Mouse (Mus musculus) heart, embryonic 12.5 days (tissue): Measurements from ENCODE around the gene Tub. TPM values are rescaled to one million over a fixed set of nuclear protein-coding genes. Genes with fewer than 3 reads are reported as not detected.

ENCODE experiments used
- ATAC-seq: fragments of 200-750 bp; cut with Nextera tagmentation; 2 replicates; pipeline ENCODE4 v1.8.0; 2017; ENCODE audit warnings: moderate TSS enrichment, moderate library complexity; ENCODE audit not compliant: insufficient number of reproducible peaks, low FRiP score
- H3K27ac ChIP-seq: fragments of 300-500 bp; sonication (generic); 2 replicates; pipeline ENCODE4 v1.5.1; 2016; ENCODE audit warnings: mild to moderate bottlenecking, moderate library complexity; ENCODE audit not compliant: poor library complexity, severe bottlenecking
- H3K27me3 ChIP-seq: fragments of 300-500 bp; sonication (generic); replicated peaks from 2 replicates; pipeline ENCODE4 v1.6.1; 2016; ENCODE audit warnings: mild to moderate bottlenecking, moderate library complexity
- H3K36me3 ChIP-seq: fragments of 300-500 bp; sonication (generic); 2 replicates; pipeline ENCODE4 v1.6.1; 2016; ENCODE audit warnings: mild to moderate bottlenecking, moderate library complexity
- H3K4me1 ChIP-seq: fragments of 300-500 bp; sonication (generic); replicated peaks from 2 replicates; pipeline ENCODE4 v1.6.1; 2016; ENCODE audit warnings: mild to moderate bottlenecking
- H3K4me2 ChIP-seq: fragments of 300-500 bp; sonication (generic); 2 replicates; pipeline ENCODE4 v1.6.1; 2016; ENCODE audit warnings: mild to moderate bottlenecking, moderate library complexity
- H3K4me3 ChIP-seq: fragments of 300-500 bp; sonication (generic); 2 replicates; pipeline ENCODE4 v1.5.1; 2016; ENCODE audit warnings: mild to moderate bottlenecking
- H3K9ac ChIP-seq: fragments of 300-500 bp; sonication (generic); 2 replicates; pipeline ENCODE4 v1.6.1; 2016; ENCODE audit warnings: mild to moderate bottlenecking, moderate library complexity
- H3K9me3 ChIP-seq: fragments of 300-500 bp; sonication (generic); replicated peaks from 2 replicates; pipeline ENCODE4 v1.6.1; 2016; ENCODE audit warnings: mild to moderate bottlenecking, moderate library complexity
- WGBS: fragments of 180-500 bp; shearing (Covaris S2); methylation state at CpG from one replicate; pipeline ENCODE4 v1.1.7; 2016; 5-methylcytosine and 5-hydroxymethylcytosine counted together
- polyA plus RNA-seq: library from polyadenylated mRNA; unstranded; fragments of >200 nt; fragmentation: Nextera tagmentation; extraction: Ambion mirVana; gene quantifications from 2 replicates; pipeline ENCODE4 v1.2.1, GENCODE M21; 2016

Gene Tub
- polyA plus RNA-seq, 1 experiment from 2014 or later: 0.61 TPM

- H3K9me3 ChIP-seq: no peaks in the 10 kb centered on the region
- 78% methylated on average over 2 of the region's 3 CpGs for WGBS
- H3K9ac ChIP-seq: no peak overlapping the region
- no peaks in the 10 kb centered on the region for H3K4me1 ChIP-seq
- no peaks in the 10 kb centered on the region for H3K36me3 ChIP-seq
- H3K4me3 ChIP-seq: no peak overlapping the region
- no peaks in the 10 kb centered on the region for H3K27me3 ChIP-seq
- no peak overlapping the region for H3K27ac ChIP-seq
- H3K4me2 ChIP-seq: no peak overlapping the region
- ATAC-seq: no peak
These were observed 36.0 kb downstream of the Tub start for GRCm38 (mm10) chr7:108985934-108986708.

GRCm38 (mm10) chr7:108991207-108991606 lies 41.1 kb downstream of the Tub start:
- no peaks in the 10 kb centered on the region for H3K9me3 ChIP-seq
- ATAC-seq: no peak
- WGBS: 69% methylated on average over 9 of the region's 9 CpGs
- no peaks in the 10 kb centered on the region for H3K36me3 ChIP-seq
- no peak overlapping the region for H3K27ac ChIP-seq
- H3K27me3 ChIP-seq: no peaks in the 10 kb centered on the region
- H3K4me2 ChIP-seq: no peak overlapping the region
- no peak overlapping the region for H3K4me3 ChIP-seq
- no peaks in the 10 kb centered on the region for H3K4me1 ChIP-seq
- H3K9ac ChIP-seq: no peak overlapping the region

DNA sequence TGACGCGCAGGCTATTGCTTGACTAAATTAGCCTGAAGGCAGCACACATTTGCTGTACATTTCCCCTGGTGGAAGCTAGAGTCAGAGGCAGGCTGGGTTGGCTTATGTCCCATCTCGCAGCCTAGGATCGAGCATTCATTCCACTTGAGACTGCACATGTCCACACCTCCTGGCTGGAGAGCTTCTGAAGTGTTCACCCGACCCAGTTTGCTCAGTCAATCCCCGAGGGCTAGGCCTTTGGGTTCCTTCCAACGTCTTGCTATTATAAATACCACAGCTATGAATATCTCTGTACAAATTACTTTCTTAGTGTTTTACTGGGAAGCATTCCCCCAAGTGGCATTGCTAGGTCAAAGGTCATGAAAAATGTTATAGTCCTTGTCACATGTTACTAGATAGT lies 43.1 kb downstream of the Tub start:
- Histone ChIP-seq H3K9ac (no peak overlapping the region), H3K4me1 (no peaks in the 10 kb centered on the region), H3K9me3 (no peaks in the 10 kb centered on the region), H3K27ac (no peak overlapping the region), H3K36me3 (no peaks in the 10 kb centered on the region), H3K27me3 (no peaks in the 10 kb centered on the region), H3K4me3 (no peak overlapping the region), H3K4me2 (no peak overlapping the region)
- ATAC-seq: no peak
- 69% methylated on average over 7 of the region's 7 CpGs for WGBS

DNA sequence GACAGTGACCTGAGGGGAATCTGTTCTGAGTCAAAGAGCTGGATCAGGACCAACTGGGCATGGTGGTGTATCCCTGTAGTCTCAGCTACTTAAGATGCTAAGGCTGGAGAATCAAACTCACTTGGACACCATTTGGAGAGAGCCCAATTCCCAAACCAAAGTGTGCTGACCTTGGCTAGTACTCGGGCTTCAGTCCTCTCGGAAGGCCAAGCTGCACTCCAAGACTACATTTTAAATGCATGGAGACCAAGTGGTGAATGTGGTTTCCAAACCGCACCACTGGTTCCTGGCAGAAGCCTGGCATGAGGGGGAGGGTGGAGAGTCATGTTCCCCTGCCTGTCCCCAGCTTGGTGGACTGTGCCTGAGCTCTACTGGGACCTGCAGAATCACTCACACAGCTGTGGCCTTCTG lies 43.7 kb downstream of the Tub start:
- no peak overlapping the region for H3K4me3 ChIP-seq
- no peak overlapping the region for H3K9ac ChIP-seq
- no peaks in the 10 kb centered on the region for H3K4me1 ChIP-seq
- no peaks in the 10 kb centered on the region for H3K36me3 ChIP-seq
- H3K9me3 ChIP-seq: no peaks in the 10 kb centered on the region
- H3K4me2 ChIP-seq: no peak overlapping the region
- ATAC-seq: no peak
- no peak overlapping the region for H3K27ac ChIP-seq
- 83% methylated on average over 3 of the region's 3 CpGs for WGBS
- H3K27me3 ChIP-seq: no peaks in the 10 kb centered on the region

GRCm38 (mm10) chr7:108996156-108996555 lies 46.0 kb downstream of the Tub start:
- H3K9ac ChIP-seq: no peak overlapping the region
- no peaks in the 10 kb centered on the region for H3K27me3 ChIP-seq
- H3K4me2 ChIP-seq: no peak overlapping the region
- WGBS: 66% methylated on average over 6 of the region's 6 CpGs
- H3K27ac ChIP-seq: no peak overlapping the region
- H3K4me3 ChIP-seq: no peak overlapping the region
- no peaks in the 10 kb centered on the region for H3K36me3 ChIP-seq
- no peaks in the 10 kb centered on the region for H3K9me3 ChIP-seq
- ATAC-seq: no peak
- no peaks in the 10 kb centered on the region for H3K4me1 ChIP-seq

- Histone ChIP-seq H3K4me2 (no peak overlapping the region), H3K36me3 (no peaks in the 10 kb centered on the region), H3K9me3 (no peaks in the 10 kb centered on the region), H3K27me3 (0 out of 2 replicates have a peak, but pooled peaks cover 2% of the 10 kb centered on the region), H3K4me3 (no peak overlapping the region), H3K9ac (no peak overlapping the region), H3K4me1 (no peaks in the 10 kb centered on the region), H3K27ac (no peak overlapping the region)
- 37% methylated on average over 4 of the region's 4 CpGs for WGBS
- ATAC-seq: no peak
These were observed 50.3 kb downstream of the Tub start for GRCm38 (mm10) chr7:109000315-109000954.

DNA sequence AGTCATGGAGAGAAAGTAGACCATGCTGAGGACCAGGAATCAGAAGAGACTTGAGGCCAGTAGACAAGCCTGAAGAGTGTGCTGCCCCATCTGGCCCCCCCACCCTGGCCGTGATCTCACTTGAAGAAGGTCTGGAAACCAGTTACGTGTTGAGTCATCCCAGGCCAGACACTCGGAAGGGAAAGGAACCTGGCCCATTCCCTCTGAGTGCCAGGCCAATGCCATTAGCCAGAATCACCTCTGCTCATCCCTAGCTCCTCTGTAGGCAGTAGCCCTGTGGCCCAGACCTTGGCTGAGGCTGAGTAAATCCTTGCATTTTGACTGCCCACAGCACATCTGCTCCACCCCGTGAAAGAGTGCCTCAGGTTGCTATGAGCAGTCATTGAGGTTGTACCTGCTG lies 51.8 kb downstream of the Tub start:
- Histone ChIP-seq H3K9me3 (no peaks in the 10 kb centered on the region), H3K4me2 (no peak overlapping the region), H3K27me3 (0 out of 2 replicates have a peak, but pooled peaks cover 9% of the 10 kb centered on the region), H3K4me1 (no peaks in the 10 kb centered on the region), H3K27ac (no peak overlapping the region), H3K4me3 (no peak overlapping the region), H3K9ac (no peak overlapping the region), H3K36me3 (no peaks in the 10 kb centered on the region)
- WGBS: 76% methylated on average over 4 of the region's 4 CpGs
- ATAC-seq: no peak

- 10% methylated on average over 3 of the region's 3 CpGs for WGBS
- ATAC-seq: no peak
- H3K9me3 ChIP-seq: no peaks in the 10 kb centered on the region
- peaks cover 23% of the 10 kb centered on the region for H3K27me3 ChIP-seq
- no peak overlapping the region for H3K27ac ChIP-seq
- H3K9ac ChIP-seq: no peak overlapping the region
- no peak overlapping the region for H3K4me3 ChIP-seq
- no peak overlapping the region for H3K4me2 ChIP-seq
- no peaks in the 10 kb centered on the region for H3K36me3 ChIP-seq
- H3K4me1 ChIP-seq: no peaks in the 10 kb centered on the region
These were observed 53.5 kb downstream of the Tub start for GRCm38 (mm10) chr7:109003653-109004052.

GRCm38 (mm10) chr7:109009260-109009659 lies 59.1 kb downstream of the Tub start:
- Histone ChIP-seq H3K36me3 (no peaks in the 10 kb centered on the region), H3K4me1 (0 out of 2 replicates have a peak, but pooled peaks cover 4% of the 10 kb centered on the region), H3K4me3 (no peak overlapping the region), H3K9ac (no peak overlapping the region), H3K9me3 (peaks cover 5% of the 10 kb centered on the region; the same call in 1 of the 2 replicates), H3K27me3 (peaks cover 76% of the 10 kb centered on the region), H3K27ac (no peak overlapping the region), H3K4me2 (no peak overlapping the region)
- WGBS: 82% methylated on average over 1 of the region's 1 CpGs
- no peak for ATAC-seq

DNA sequence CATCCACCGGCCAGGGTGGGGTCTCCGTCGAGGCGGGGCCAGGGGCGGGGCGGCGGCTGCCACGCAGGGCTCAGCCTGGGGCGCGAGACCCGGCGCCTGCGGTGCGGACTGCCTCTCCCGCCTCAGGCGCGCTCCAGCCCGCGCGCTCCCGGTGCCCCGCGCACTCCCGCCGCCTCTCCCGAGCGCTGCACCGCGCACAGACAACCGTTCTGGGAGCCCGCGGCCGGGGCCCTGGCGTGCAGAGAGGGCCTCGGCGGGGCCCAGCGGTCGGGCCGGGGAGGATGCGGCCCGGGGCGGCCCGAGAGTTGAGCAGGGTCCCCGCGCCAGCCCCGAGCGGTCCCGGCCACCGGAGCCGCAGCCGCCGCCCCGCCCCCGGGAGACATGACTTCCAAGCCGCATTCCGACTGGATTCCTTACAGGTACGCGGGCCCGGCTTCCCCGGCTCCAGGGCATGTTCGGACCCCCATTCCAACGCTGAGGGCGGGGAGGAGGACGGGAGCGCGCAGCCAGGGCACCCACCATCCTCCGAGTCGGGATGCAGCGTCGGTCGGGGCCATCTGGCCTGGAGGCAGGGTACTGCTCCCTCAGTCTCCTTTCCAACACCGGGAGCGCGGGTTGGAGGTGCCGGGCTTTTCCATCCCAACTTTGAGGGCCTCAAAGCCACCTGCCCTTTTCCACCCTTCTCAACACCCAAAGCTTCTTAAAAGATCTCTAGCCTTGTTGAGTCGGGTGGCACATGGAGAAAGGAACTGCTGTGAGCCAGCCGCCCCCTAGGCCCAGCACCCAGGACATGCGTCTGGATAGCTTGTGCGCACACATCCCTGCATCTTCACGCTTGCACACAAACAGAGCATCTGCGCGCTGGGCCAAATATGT lies 60.8 kb downstream of the Tub start:
- Histone ChIP-seq H3K4me1 (0 out of 2 replicates have a peak, but pooled peaks cover 4% of the 10 kb centered on the region), H3K9ac (peak overlapping the region; percentile 58), H3K27me3 (peaks cover 80% of the 10 kb centered on the region), H3K36me3 (no peaks in the 10 kb centered on the region), H3K27ac (no peak overlapping the region), H3K4me2 (peak overlapping the region; percentile 94), H3K4me3 (peak overlapping the region; percentile 61), H3K9me3 (peaks cover 5% of the 10 kb centered on the region; the same call in 1 of the 2 replicates)
- ATAC-seq: peak; percentile 45
- 1% methylated on average over 82 of the region's 82 CpGs for WGBS
